Mouse (Mus musculus): ENCODE data around the gene Ndufaf1. TPM values are rescaled to one million over a fixed set of nuclear protein-coding genes. Genes with fewer than 3 reads are reported as not detected.

The Ndufaf1 gene
- polyA plus RNA-seq, 1 experiment = 7.1 TPM

DNA sequence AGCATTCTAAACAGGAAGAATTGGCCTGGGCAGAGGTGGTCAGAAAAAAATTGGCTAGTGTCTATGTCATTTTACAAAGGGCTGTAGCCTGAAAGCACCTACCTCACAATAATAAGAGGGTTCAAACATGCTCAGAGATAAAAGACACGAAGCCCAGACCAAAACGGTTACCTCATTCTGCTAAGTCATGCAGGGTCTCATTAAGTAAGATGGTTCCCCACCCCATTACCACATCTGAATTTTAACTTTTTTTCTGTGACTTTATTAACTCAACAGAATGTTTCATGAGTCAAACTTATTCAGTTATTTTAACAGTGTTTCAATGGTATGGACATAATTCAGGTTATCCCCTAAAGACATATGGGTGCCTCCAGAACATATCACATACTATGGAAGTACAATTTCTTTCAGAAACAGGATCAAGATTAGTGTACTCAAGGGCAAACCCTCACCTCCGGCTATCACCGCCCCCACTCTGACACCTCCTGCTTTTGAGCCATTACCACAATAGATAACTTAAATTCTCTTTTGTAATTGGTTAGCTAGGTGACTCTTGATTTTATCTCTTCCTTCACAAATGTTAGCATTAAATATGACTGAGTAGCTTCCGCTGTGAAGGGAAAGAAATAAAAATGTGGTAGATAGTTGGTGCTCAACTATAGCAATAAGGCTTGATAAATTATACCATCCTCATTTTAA lies 21.3 kb downstream of the Ndufaf1 start:
- no peak for TF ChIP-seq GATA1 (IDR thresholded peaks at IDR 0.05; ENCODE audit: low read length)

DNA sequence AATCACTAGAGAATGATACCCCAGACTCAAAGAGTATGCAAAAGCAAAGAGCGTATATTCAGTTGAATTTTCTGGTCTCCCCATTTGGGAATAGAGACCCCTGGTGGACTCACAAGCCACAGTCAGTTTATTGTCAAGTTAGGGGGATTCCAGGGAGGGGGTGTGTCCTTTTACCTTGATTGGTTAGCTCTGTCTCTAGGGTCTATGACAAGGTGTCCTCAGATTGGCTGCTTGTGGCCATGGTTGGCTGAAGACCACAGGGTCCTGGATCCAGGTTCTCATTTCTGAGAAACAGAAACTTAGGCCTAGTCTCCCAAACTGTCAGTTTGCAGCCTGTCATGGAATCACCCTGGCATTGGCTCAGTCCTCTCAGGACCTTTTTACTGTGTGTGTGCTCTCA lies 25.8 kb downstream of the Ndufaf1 start:
- TF ChIP-seq GATA1 (IDR thresholded peaks at IDR 0.05; ENCODE audit: low read length) = no peak

DNA sequence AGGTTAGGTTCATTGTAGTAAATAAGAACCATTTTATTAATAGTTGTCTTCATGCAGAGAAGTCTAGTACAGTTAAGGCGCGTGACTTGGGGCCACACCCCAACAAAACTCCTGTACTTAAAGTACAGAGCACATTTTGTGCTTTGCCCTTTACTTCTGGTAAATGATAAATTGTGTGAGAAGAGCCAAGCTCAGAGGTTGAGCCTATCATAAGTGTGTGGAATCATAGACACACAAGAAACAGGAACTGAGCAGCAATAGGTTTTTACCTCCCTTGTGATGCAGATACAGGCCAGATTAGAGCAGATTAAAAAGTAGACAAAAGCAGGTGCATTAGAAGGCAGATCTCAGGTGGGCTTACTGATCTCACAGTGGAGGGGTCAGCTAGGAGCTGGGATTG lies 41.3 kb downstream of the Ndufaf1 start:
- no peak for TF ChIP-seq GATA1 (IDR thresholded peaks at IDR 0.05; ENCODE audit: low read length)

DNA sequence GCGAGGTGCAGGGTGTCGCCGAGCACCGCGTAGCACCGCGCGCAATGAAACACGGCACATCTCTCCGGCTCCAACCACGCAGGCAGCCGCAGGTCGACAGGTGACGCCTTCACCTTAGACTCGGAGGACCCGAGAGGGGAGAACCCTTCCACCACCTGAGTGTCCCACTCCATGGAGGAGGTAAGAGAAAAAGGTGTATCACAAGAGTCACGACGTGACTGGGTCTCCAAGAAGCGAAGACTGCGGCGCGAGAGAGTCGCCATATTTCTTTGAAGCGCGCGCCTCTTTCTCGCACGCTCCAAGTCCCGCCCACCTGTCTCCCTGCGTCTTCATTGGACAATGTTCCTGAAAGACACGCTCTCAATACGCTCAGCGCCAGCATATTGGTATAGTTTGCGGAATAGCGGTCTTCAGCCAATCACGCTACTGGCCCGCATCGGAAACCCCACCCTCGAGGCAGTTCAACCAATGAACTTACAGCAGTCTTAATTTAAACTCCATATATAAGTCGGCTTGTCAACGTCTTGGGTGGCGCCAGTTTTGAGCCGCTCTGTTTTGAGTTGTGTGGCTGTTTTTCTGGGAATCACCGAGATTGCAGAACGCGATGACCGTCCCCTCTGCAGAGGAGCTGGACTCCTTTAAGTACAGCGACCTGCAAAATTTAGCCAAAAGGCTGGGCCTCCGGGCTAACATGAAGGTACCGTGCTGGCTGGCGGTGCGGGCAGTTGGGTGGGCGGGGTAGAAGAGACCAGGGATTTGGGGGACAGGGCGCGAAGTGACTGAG lies 44.2 kb downstream of the Ndufaf1 start, which contains the start of the genes Nusap1 and Oip5:
TSS of gene Nusap1 (plus strand) at position 100 of the 784 bp plus-strand sequence.
TSS of gene Oip5 (minus strand) at position 271 of the 784 bp plus-strand sequence.
- no peak for TF ChIP-seq GATA1 (IDR thresholded peaks at IDR 0.05; ENCODE audit: low read length)

DNA sequence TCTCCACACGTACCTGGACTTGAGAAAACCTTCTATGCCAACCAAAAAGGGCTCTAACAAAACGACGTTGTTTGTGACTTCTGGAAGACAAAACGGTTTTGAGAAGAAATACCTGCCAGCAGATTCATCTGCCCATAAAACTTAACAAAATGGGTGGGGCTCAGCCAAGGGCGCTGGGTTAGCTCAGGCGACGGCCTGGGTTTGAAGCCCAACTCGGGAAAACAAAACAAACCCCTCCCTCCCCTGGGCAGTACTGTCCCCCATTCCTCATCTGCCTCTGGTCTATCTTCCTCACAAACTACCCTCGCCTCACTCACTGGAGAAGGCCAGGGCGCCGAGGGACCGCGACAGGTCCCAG lies 44.8 kb downstream of the Ndufaf1 start:
- TF ChIP-seq GATA1 (IDR thresholded peaks at IDR 0.05; ENCODE audit: low read length) = no peak

DNA sequence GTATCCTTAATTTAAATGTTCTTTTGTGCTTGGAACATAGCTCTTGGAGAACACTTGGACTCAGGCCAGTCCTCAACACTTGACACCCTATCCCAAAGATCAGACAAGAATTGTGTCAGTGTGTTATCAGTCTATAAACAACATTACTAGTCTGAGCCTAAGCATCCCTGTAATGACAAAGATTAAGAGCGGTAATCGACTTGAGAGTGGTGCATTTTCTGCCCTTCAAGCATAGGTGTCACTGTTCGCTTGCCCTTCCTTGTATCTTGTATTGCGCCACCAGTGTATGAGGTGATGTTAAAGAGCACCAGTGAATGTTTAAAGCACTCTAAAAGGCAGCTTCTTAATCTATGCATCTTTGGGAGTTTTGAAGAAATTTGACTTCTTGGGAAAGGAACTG lies 55.6 kb downstream of the Ndufaf1 start:
- no peak for TF ChIP-seq GATA1 (IDR thresholded peaks at IDR 0.05; ENCODE audit: low read length)

Other genes starting within 250 kb of the Ndufaf1 start
- 6.6 and 8.0 TPM in 2 replicates for gene Ino80, start 185.1 kb downstream of the Ndufaf1 start, polyA plus RNA-seq (2012)
- gene Exd1, start 115.2 kb downstream of the Ndufaf1 start, polyA plus RNA-seq (2012) = 0.18 and 0.27 TPM in 2 replicates
- 13.0 and 17.3 TPM in 2 replicates for gene Chp1, start 115.1 kb downstream of the Ndufaf1 start, polyA plus RNA-seq (2012)
- 1.0 and 1.9 TPM in 2 replicates for gene Nusap1, start 44.5 kb downstream of the Ndufaf1 start, polyA plus RNA-seq (2012)
- gene Oip5, start 44.4 kb downstream of the Ndufaf1 start, polyA plus RNA-seq (2012) = 38.2 and 63.8 TPM in 2 replicates
- 48.9 and 72.7 TPM in 2 replicates for gene Rtf1, start 12.2 kb upstream of the Ndufaf1 start, polyA plus RNA-seq (2012)
- 1.9 and 2.1 TPM in 2 replicates for gene Itpka, start 79.5 kb upstream of the Ndufaf1 start, polyA plus RNA-seq (2012)
- not detected in 2 replicates for gene Ltk, start 97.6 kb upstream of the Ndufaf1 start, polyA plus RNA-seq (2012)
- 25.6 and 33.3 TPM in 2 replicates for gene Rpap1, start 124.7 kb upstream of the Ndufaf1 start, polyA plus RNA-seq (2012)
- gene Tyro3, start 134.9 kb upstream of the Ndufaf1 start, polyA plus RNA-seq (2012) = 0.18 and 0.32 TPM in 2 replicates
- 1.3 and 2.5 TPM in 2 replicates for gene Mga, start 234.4 kb upstream of the Ndufaf1 start, polyA plus RNA-seq (2012)